Mouse (Mus musculus) cortical plate, adult 2 months (tissue): ENCODE data around the gene Wfdc6a.
"Not testable (repeated sequence)": the region's sequence is repeated elsewhere in the genome, so short reads cannot be mapped to it uniquely, and the experiment has no call there.

ENCODE experiments used
- CTCF ChIP-seq: fragments of 200-500 bp; IDR thresholded peaks from 2 replicates; pipeline ENCODE4 v1.5.1; 2011; ENCODE audit warnings: mild to moderate bottlenecking, control low read depth, low read length; ENCODE audit not compliant: insufficient read depth; ENCODE audit errors: extremely low read depth
- POLR2A ChIP-seq: fragments of 200-500 bp; IDR thresholded peaks from 2 replicates; pipeline ENCODE4 v1.6.1; 2011; ENCODE audit warnings: mild to moderate bottlenecking, low read length, control low read depth; ENCODE audit not compliant: insufficient read depth; ENCODE audit errors: extremely low read depth

DNA sequence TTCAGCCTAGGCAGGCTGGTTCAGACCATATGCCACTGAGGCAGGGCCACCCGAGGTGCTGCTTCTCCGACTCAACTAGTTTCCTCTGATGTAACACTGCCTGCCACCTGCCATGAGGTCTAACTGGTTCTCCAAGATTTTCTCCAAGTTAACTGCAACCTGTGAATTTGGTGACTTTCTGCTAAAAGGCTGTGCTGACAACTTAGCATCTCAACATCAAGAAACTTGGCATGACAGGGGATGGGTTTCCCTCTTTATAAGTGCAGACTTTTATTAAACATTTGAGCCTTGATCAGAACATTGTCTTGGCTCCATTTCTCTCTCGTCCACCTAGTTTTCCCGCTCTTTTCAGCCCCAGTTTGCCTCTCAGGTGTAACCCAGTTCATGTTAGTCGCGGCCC lies 11.9 kb downstream of the Wfdc6a start, which contains the start of gene Spint3:
- not testable (repeated sequence) for TF ChIP-seq POLR2A, CTCF
